Mouse (Mus musculus) C2C12 (cell line): ENCODE measurements around the gene Cmtm4. TPM values are rescaled to one million over a fixed set of nuclear protein-coding genes. Genes with fewer than 3 reads are reported as not detected.

ENCODE experiments used
- H3K27me3 ChIP-seq: one replicate; pipeline ENCODE4 v1.6.1; 2011; ENCODE audit not compliant: control insufficient read depth, insufficient read depth, insufficient read length
- H3K36me3 ChIP-seq: one replicate; pipeline ENCODE4 v1.6.1; 2011; ENCODE audit not compliant: control insufficient read depth, insufficient read depth
- H3K4me3 ChIP-seq: one replicate; pipeline ENCODE4 v1.5.1; 2011; ENCODE audit warnings: mild to moderate bottlenecking, control low read depth; ENCODE audit not compliant: poor library complexity, insufficient read depth, severe bottlenecking
- H3K79me2 ChIP-seq: one replicate; pipeline ENCODE4 v1.6.1; 2011; ENCODE audit not compliant: control insufficient read depth, insufficient read depth
- H3K79me3 ChIP-seq: one replicate; pipeline ENCODE4 v1.6.1; 2011; ENCODE audit warnings: low read depth, control low read depth
- H3ac ChIP-seq: one replicate; pipeline ENCODE3; 2011; ENCODE audit warnings: low read depth; ENCODE audit not compliant: control insufficient read depth, insufficient read length
- CEBPB ChIP-seq: IDR thresholded peaks from one replicate; pipeline ENCODE4 v1.6.1; 2011; ENCODE audit warnings: low read depth, mild to moderate bottlenecking, control low read depth, moderate library complexity
- CTCF ChIP-seq: IDR thresholded peaks from one replicate; pipeline ENCODE4 v1.5.1; 2011; ENCODE audit not compliant: control insufficient read depth, insufficient read depth, insufficient read length
- FOSL1 ChIP-seq: IDR thresholded peaks from one replicate; pipeline ENCODE4 v1.8.0; 2011; ENCODE audit warnings: mild to moderate bottlenecking, low read length; ENCODE audit not compliant: poor library complexity, insufficient read depth, severe bottlenecking
- MAX ChIP-seq: IDR thresholded peaks from one replicate; pipeline ENCODE4 v1.6.1; 2011; ENCODE audit warnings: mild to moderate bottlenecking, control low read depth
- MYOD1 ChIP-seq: IDR thresholded peaks from one replicate; pipeline ENCODE4 v1.6.1; 2011; ENCODE audit warnings: low read depth; ENCODE audit not compliant: control insufficient read depth, insufficient read length
- MYOG ChIP-seq: IDR thresholded peaks from one replicate; pipeline ENCODE4 v1.6.1; 2011; ENCODE audit not compliant: control insufficient read depth, insufficient read length; ENCODE audit errors: extremely low read depth
- USF1 ChIP-seq: IDR thresholded peaks from one replicate; pipeline ENCODE4 v1.6.1; 2011; ENCODE audit warnings: low read depth, mild to moderate bottlenecking, control low read depth, moderate library complexity
- polyA plus RNA-seq: library from polyadenylated mRNA; unstranded; fragments of >200 nt; fragmentation: generic; extraction: Trizol; gene quantifications from one replicate; pipeline ENCODE4 v1.2.1, GENCODE M21; 2012; ENCODE audit warnings: missing spikeins

The Cmtm4 gene
- polyA plus RNA-seq, 1 experiment = 11.3 TPM

GRCm38 (mm10) chr8:104433191-104433842 lies 37.7 kb upstream of the Cmtm4 start:
- Histone ChIP-seq H3K79me2 (peaks cover 61% of the 10 kb centered on the region), H3K27me3 (no peaks in the 10 kb centered on the region), H3K79me3 (peaks cover 45% of the 10 kb centered on the region)

GRCm38 (mm10) chr8:104432656-104433055 lies 37.0 kb upstream of the Cmtm4 start:
- no peak for TF ChIP-seq MYOG
- no peak for TF ChIP-seq FOSL1
- TF ChIP-seq CEBPB = no peak
- no peak for TF ChIP-seq MAX
- TF ChIP-seq CTCF = no peak
- no peak for TF ChIP-seq MYOD1
- no peak for TF ChIP-seq USF1
- Histone ChIP-seq H3K27me3 (no peaks in the 10 kb centered on the region), H3ac (no peak overlapping the region), H3K36me3 (peaks cover 95% of the 10 kb centered on the region), H3K79me2 (peaks cover 61% of the 10 kb centered on the region), H3K4me3 (no peak overlapping the region), H3K79me3 (peaks cover 44% of the 10 kb centered on the region)

More at GRCm38 (mm10) chr8:104433191-104433842, 37.7 kb upstream of the Cmtm4 start:
- H3K4me3 ChIP-seq = no peak overlapping the region
- peaks cover 95% of the 10 kb centered on the region for H3K36me3 ChIP-seq
- TF ChIP-seq CTCF (no peak), FOSL1 (no peak), MYOD1 (no peak)
- H3ac ChIP-seq = no peak overlapping the region

GRCm38 (mm10) chr8:104430230-104430629 lies 34.6 kb upstream of the Cmtm4 start:
- peaks cover 94% of the 10 kb centered on the region for H3K36me3 ChIP-seq
- H3K4me3 ChIP-seq = no peak overlapping the region
- no peak overlapping the region for H3ac ChIP-seq
- peaks cover 38% of the 10 kb centered on the region for H3K79me3 ChIP-seq
- H3K27me3 ChIP-seq = no peaks in the 10 kb centered on the region
- peaks cover 50% of the 10 kb centered on the region for H3K79me2 ChIP-seq
- TF ChIP-seq FOSL1 = no peak
- TF ChIP-seq USF1 = no peak
- TF ChIP-seq MYOG = no peak
- TF ChIP-seq MAX = no peak
- TF ChIP-seq CTCF = no peak
- no peak for TF ChIP-seq MYOD1
- no peak for TF ChIP-seq CEBPB

GRCm38 (mm10) chr8:104427703-104428102 lies 32.1 kb upstream of the Cmtm4 start:
- TF ChIP-seq MYOG (no peak), USF1 (no peak), MAX (no peak), MYOD1 (no peak), CEBPB (no peak), CTCF (no peak), FOSL1 (no peak)
- H3K27me3 ChIP-seq = no peaks in the 10 kb centered on the region
- H3ac ChIP-seq = no peak overlapping the region
- H3K79me3 ChIP-seq = peaks cover 17% of the 10 kb centered on the region
- no peak overlapping the region for H3K4me3 ChIP-seq
- H3K79me2 ChIP-seq = peaks cover 24% of the 10 kb centered on the region
- H3K36me3 ChIP-seq = peaks cover 94% of the 10 kb centered on the region

GRCm38 (mm10) chr8:104422313-104422712 lies 26.7 kb upstream of the Cmtm4 start:
- Histone ChIP-seq H3K27me3 (no peaks in the 10 kb centered on the region), H3K79me3 (no peaks in the 10 kb centered on the region), H3K79me2 (no peaks in the 10 kb centered on the region), H3ac (no peak overlapping the region), H3K4me3 (no peak overlapping the region), H3K36me3 (peaks cover 94% of the 10 kb centered on the region)
- TF ChIP-seq CEBPB = no peak
- TF ChIP-seq MAX = no peak
- TF ChIP-seq MYOD1 = no peak
- TF ChIP-seq FOSL1 = no peak
- TF ChIP-seq USF1 = no peak
- no peak for TF ChIP-seq MYOG
- no peak for TF ChIP-seq CTCF

GRCm38 (mm10) chr8:104416022-104416421 lies 20.4 kb upstream of the Cmtm4 start:
- TF ChIP-seq MYOG (no peak), USF1 (no peak)
- H3K4me3 ChIP-seq = no peak overlapping the region
- H3K79me3 ChIP-seq = no peaks in the 10 kb centered on the region
- peaks cover 48% of the 10 kb centered on the region for H3K36me3 ChIP-seq
- no peaks in the 10 kb centered on the region for H3K27me3 ChIP-seq
- no peaks in the 10 kb centered on the region for H3K79me2 ChIP-seq
- no peak overlapping the region for H3ac ChIP-seq
